Mouse (Mus musculus) cerebellum, adult 2 months (tissue): ENCODE data around the gene Fcna. TPM values are rescaled to one million over a fixed set of nuclear protein-coding genes. Genes with fewer than 3 reads are reported as not detected.

Experiments
- DNase-seq, 2 experiments: peaks; one replicate each; pipeline ENCODE4 v3.0.0; 2021
- H3K27ac ChIP-seq: fragments of 200-500 bp; 2 replicates; pipeline ENCODE4 v1.5.1; 2012; ENCODE audit warnings: low read length, control low read depth, inconsistent platforms; ENCODE audit not compliant: insufficient read depth
- H3K27me3 ChIP-seq: fragments of 200-500 bp; 2 replicates; pipeline ENCODE4 v1.6.1; 2012; ENCODE audit warnings: inconsistent platforms, mild to moderate bottlenecking, low read length, moderate library complexity; ENCODE audit not compliant: control insufficient read depth, insufficient read depth
- H3K4me1 ChIP-seq: fragments of 200-500 bp; 2 replicates; pipeline ENCODE4 v1.6.1; 2011; ENCODE audit warnings: low read length; ENCODE audit not compliant: control insufficient read depth, insufficient read depth
- H3K4me3 ChIP-seq: fragments of 200-500 bp; replicated peaks from 2 replicates; pipeline ENCODE3; 2011; ENCODE audit warnings: mild to moderate bottlenecking, low read depth, low read length, control low read depth; ENCODE audit not compliant: insufficient read depth
- CTCF ChIP-seq: fragments of 200-500 bp; IDR thresholded peaks from 2 replicates; pipeline ENCODE4 v1.5.1; 2011; ENCODE audit warnings: low read depth, mild to moderate bottlenecking, control low read depth, low read length, moderate library complexity, borderline replicate concordance; ENCODE audit not compliant: insufficient read depth
- POLR2A ChIP-seq: fragments of 200-500 bp; IDR thresholded peaks from 2 replicates; pipeline ENCODE4 v1.6.1; 2011; ENCODE audit warnings: low read length, control low read depth, borderline replicate concordance; ENCODE audit not compliant: insufficient read depth
- WGBS: fragments of 180-500 bp; shearing (Covaris S2); methylation state at CpG from one replicate; pipeline ENCODE4 v1.1.7; 2018; 5-methylcytosine and 5-hydroxymethylcytosine counted together
- polyA plus RNA-seq: library from polyadenylated mRNA; depleted of rRNA; stranded (reverse); fragments of >200 nt; gene quantifications from 2 replicates; pipeline ENCODE4 v1.2.3, GENCODE M21; 2012

Gene Fcna
- polyA plus RNA-seq, 1 experiment: 0.31 TPM

- Histone ChIP-seq H3K4me1 (peaks cover 36% of the 10 kb centered on the region), H3K27ac (no peak overlapping the region), H3K4me3 (no peak overlapping the region), H3K27me3 (no peaks in the 10 kb centered on the region)
- WGBS: 18% methylated on average over 3 of the region's 3 CpGs
- DNase-seq: peak in 1 of 2 experiments; percentile 28
- no peak for TF ChIP-seq CTCF
- no peak for TF ChIP-seq POLR2A
Measured at GRCm38 (mm10) chr2:25585601-25586000, 42.2 kb downstream of the Fcna start.

GRCm38 (mm10) chr2:25584856-25585255 lies 43.0 kb downstream of the Fcna start:
- H3K27ac ChIP-seq: peak overlapping the region; percentile 31
- DNase-seq: peak in 1 of 2 experiments; percentile 40
- H3K27me3 ChIP-seq: no peaks in the 10 kb centered on the region
- TF ChIP-seq POLR2A (no peak), CTCF (no peak)
- 16% methylated on average over 4 of the region's 4 CpGs for WGBS
- no peak overlapping the region for H3K4me3 ChIP-seq
- peaks cover 37% of the 10 kb centered on the region for H3K4me1 ChIP-seq

- H3K4me1 ChIP-seq: peaks cover 42% of the 10 kb centered on the region
- DNase-seq: peak; percentile 61 to 67
Measured at GRCm38 (mm10) chr2:25584152-25584551, 43.7 kb downstream of the Fcna start.

GRCm38 (mm10) chr2:25583571-25583970 lies 44.3 kb downstream of the Fcna start:
- WGBS: 30% methylated on average over 4 of the region's 4 CpGs
- Histone ChIP-seq H3K27ac (peak overlapping the region; percentile 96), H3K4me3 (no peak overlapping the region), H3K27me3 (no peaks in the 10 kb centered on the region), H3K4me1 (peaks cover 48% of the 10 kb centered on the region)
- DNase-seq: peak in 1 of 2 experiments; percentile 34
- no peak for TF ChIP-seq CTCF
- TF ChIP-seq POLR2A: no peak

More at GRCm38 (mm10) chr2:25584152-25584551, 43.7 kb downstream of the Fcna start:
- 38% methylated on average over 3 of the region's 3 CpGs for WGBS
- H3K27me3 ChIP-seq: no peaks in the 10 kb centered on the region
- no peak overlapping the region for H3K4me3 ChIP-seq
- TF ChIP-seq POLR2A: no peak
- TF ChIP-seq CTCF: no peak
- no peak overlapping the region; the same call in 1 of the 2 replicates for H3K27ac ChIP-seq

GRCm38 (mm10) chr2:25583120-25583481 lies 44.7 kb downstream of the Fcna start:
- peak in 1 of 2 experiments; percentile 49 for DNase-seq
- peaks cover 52% of the 10 kb centered on the region for H3K4me1 ChIP-seq
- peak overlapping the region; percentile 96 for H3K27ac ChIP-seq
- TF ChIP-seq POLR2A (no peak), CTCF (no peak)
- WGBS: 28% methylated on average over 6 of the region's 6 CpGs
- H3K27me3 ChIP-seq: no peaks in the 10 kb centered on the region
- no peak overlapping the region for H3K4me3 ChIP-seq

GRCm38 (mm10) chr2:25582466-25583119 lies 45.2 kb downstream of the Fcna start:
- 21% methylated on average over 12 of the region's 12 CpGs for WGBS
- H3K27me3 ChIP-seq: no peaks in the 10 kb centered on the region
- TF ChIP-seq POLR2A (no peak), CTCF (no peak)
- peak; percentile 64 for DNase-seq
- H3K27ac ChIP-seq: peak overlapping the region; percentile 96
- no peak overlapping the region for H3K4me3 ChIP-seq
- peaks cover 56% of the 10 kb centered on the region for H3K4me1 ChIP-seq

- Histone ChIP-seq H3K27me3 (no peaks in the 10 kb centered on the region), H3K4me1 (peaks cover 63% of the 10 kb centered on the region), H3K27ac (peak overlapping the region; percentile 96), H3K4me3 (peak overlapping the region; percentile 70)
- 2% methylated on average over 6 of the region's 6 CpGs for WGBS
- peak; percentile 92 to 96 for DNase-seq
- TF ChIP-seq CTCF (no peak), POLR2A (no peak)
Measured at GRCm38 (mm10) chr2:25581901-25582301, 45.9 kb downstream of the Fcna start.

- under 1% methylated on average over 19 of the region's 19 CpGs for WGBS
- peak within 1 kb of the TSS; percentile 96 for H3K27ac ChIP-seq
- TF ChIP-seq CTCF (peak; percentile 79), POLR2A (0 out of 2 replicates have a peak, but pooled peaks have one; percentile 7)
- H3K4me1 ChIP-seq: peaks cover 67% of the 10 kb centered on the region
- DNase-seq: peak; percentile 88 to 92
- H3K27me3 ChIP-seq: no peaks in the 10 kb centered on the region
- peak within 1 kb of the TSS; percentile 70 for H3K4me3 ChIP-seq
Measured at GRCm38 (mm10) chr2:25581294-25581864, 46.5 kb downstream of the Fcna start, which contains the start of gene Ajm1. TSS of gene Ajm1 (minus strand) at chr2:25581757.
